Mouse (Mus musculus): ENCODE results near the gene Rif1.

DNA sequence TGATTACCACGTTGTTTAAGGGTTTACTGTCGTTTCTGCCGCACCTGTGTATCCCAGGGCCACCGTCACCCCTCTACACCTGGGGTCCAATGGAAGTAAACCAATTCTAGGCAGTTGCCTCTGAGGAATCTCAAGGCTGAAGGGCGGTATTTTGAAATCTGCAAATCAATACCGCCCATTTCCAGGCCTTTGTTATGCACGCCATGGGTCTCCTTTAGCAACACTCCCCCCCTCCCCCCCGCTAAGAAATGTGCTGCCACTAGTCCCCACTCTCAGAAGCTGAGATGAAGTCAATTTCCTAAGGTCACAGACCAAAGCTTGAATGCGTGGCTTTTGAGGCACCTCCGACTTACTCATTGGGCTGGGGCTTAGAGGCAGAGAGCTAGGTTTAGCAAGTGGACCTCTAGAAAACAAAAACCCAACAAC is 554 bp upstream of the Rif1 start:
- no peak for TF ChIP-seq GATA1 (IDR thresholded peaks at IDR 0.05; ENCODE audit: borderline replicate concordance, low read length)
- no peak for TF ChIP-seq FLI1 (IDR thresholded peaks at IDR 0.05; ENCODE audit: low read length)
